Mouse (Mus musculus): ENCODE measurements around the gene Slit2.
A peak's percentile ranks its signal among the peaks of the same experiment; 100 is the strongest.

Slit2 gene

GRCm38 (mm10) chr5:48225500-48225899, 242.6 kb downstream of the Slit2 start:
- DNase-seq (ENCODE audit: low read depth, low spot score) = no peak

- DNase-seq (ENCODE audit: low read depth, low spot score) = no peak
Observed at GRCm38 (mm10) chr5:48230430-48231080, 247.6 kb downstream of the Slit2 start.

GRCm38 (mm10) chr5:48234728-48235127, 251.8 kb downstream of the Slit2 start:
- no peak for DNase-seq (ENCODE audit: low read depth, low spot score)

GRCm38 (mm10) chr5:48235270-48235669, 252.3 kb downstream of the Slit2 start:
- no peak for DNase-seq (ENCODE audit: low read depth, low spot score)

DNA sequence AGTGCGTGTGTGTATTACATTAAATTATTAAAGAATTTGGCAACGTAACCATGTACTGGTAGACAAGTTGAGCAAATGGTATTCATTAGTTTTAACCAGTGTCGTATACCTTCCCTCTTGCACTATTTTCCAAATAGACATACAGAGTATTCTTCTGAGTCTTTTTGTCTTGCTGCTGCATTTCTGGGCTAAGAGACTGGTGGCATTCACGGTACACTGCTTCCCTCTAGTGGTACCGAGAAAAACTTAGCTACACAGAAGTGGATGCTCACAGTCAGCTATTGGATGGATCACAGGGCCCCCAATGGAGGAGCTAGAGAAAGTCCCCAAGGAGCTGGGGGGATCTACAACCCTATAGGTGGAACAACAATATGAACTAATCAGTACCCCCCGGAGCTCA, 257.8 kb downstream of the Slit2 start:
- DNase-seq (ENCODE audit: low read depth, low spot score) = peak; percentile 46

DNA sequence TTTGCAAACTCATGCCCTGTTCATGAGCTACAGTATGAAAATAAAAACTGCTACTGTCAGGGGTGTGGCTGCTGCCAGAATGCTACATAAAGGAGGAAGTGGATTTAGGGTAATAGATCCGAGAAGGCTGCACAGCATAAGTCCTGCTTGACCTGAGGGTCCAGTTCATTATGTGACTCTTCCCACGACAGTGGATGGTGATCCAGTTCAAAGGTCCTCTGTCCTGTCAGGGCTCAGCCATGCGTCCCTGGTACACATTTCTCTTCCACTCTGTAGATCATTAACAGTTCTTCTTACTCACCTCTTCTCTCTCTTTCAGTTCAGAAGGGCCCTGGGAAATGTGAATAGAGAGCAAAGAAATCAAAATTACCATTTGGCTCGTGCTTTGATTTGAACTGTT, 265.4 kb downstream of the Slit2 start:
- DNase-seq (ENCODE audit: low read depth, low spot score) = no peak

DNA sequence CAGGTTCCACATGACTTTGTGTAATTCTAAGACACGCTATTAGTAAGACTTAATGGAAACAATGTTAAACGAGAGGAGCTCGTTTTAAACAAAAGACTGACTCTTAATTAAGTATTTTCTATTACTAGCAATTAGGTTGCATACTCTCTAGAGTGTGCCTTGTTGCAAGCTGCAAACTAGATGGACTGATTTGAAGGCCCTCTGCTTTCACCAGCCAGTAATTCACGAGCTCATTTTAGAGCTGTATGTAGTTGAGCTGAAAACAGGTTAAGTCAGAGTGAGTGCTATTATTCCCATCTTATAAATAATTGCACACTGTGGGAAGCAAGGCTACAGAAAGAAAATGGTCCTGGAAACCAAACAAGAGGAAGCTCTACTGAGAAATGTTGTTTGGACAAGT, 294.6 kb downstream of the Slit2 start:
- DNase-seq (ENCODE audit: low read depth, low spot score) = no peak

DNA sequence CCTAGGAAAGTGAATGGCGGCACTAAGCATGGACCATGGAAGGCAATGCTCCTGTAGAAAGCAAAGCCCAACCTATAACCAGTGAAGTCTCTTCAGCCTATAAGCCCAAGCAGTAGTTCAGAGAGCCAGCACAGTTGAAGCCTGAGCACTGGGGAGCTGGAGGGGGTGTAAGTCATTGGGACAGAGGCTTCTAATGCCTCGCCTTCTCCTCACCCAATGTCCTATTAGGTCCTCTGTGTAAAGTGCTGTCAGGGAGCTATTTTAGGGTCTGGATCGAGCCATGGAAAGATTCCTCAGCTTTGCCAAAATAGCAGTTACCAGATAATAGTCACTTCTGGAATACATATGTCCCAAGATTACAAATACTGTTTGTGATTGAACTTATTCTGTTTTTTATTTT, 318.2 kb downstream of the Slit2 start:
- no peak for DNase-seq (ENCODE audit: low read depth, low spot score)

DNA sequence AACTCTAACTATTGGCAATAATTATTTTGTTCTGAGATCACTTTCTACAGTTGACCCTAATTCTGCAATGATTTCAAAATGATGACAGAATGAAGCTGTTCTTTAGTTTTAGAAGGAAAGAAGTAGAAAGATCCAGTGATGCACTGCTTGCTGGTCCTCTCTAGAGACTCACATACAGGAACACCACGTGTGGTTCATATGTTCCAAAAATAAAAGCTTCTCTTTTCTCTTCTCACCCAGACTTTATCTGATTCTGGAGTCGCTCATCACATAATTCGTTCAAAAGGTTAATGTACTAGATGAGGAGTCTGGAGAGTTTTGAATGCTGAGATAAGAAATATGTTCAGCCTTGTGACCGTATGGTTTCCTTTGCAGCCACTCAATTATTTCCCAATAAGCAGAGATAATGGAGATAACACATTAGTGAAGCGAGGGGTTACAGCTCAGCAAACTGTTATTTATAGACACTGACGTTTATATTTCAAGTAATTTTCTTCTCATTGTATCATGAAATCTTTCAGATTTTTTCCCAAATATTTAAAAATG, 332.2 kb downstream of the Slit2 start:
- DNase-seq (ENCODE audit: low read depth, low spot score) = no peak

DNA sequence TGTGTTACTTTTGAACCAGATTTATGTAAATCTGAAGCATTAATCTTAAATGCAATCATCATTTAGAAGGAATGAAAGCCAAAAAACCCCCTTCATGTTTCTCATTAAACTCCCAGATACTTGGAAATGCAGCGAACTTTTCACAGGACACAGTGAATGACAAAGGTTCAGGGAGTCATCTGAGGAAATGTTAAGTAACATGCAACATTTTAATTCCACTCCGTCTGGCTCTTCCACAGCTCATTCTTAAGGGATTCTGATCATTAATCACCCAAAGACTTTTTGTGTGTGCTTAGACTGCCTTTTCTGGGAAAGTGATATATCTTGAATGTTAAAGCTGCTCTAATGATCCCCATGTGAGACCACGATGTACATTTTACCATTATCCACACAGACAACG, 337.7 kb downstream of the Slit2 start:
- no peak for DNase-seq (ENCODE audit: low read depth, low spot score)

DNA sequence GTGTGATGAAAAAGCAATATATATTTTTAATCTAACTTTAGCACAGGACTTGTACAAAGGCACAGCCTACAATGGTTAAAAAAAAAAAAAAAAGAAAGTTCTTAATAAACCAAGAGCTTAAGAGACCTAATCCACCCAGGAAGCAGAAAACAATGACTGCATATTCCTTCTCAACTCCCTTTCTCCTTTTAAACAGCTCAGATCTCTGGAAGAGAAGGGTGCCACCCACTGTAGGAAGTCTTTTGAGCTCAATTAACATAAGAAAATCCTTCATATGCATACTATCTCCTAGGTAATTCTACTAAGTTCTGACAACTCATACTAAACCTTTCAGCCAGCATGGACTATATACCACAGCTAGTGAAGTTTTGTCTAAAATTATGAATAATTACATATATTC, 343.3 kb downstream of the Slit2 start:
- DNase-seq (ENCODE audit: low read depth, low spot score) = no peak

DNA sequence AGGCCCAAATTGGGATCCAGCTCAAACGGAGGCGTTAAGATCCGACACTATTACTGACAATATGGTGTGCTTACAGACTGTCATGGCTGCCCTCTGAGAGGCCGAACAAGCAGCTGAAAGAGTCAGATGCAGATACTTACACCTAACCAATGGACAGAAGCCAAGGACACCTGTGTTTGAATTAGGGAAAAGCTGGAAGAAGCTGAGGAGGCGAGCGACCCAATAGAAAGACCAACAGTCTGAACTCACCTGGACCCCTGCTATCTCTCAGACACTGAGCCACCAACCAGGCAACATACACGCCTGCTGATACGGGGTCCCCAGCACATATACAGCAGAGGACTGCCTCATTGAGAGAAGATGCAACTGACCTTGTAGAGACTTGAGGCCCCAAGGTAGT, 344.7 kb downstream of the Slit2 start, which contains the start of gene 5730480H06Rik:
5730480H06Rik (plus strand) TSS at position 301 of the 400 bp plus-strand sequence.
- no peak for DNase-seq (ENCODE audit: low read depth, low spot score)

DNA sequence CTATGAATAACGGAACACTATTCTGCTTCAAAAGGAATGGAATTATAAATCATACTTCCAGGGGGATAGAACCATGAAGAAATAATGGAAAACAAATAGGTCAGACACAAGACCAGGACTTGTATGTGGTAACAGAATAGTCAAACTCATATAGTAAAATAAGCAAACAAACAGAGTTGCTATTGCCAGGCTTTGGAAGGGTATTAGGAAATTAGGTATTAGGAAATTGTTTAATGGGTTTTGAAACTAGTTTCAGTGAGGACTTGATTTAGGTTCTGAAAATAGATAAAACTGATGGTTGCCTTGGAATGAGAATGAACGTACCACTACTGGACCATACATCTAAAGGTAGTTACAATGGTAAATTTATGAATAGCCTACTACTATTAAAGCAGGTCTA, 346.8 kb downstream of the Slit2 start:
- DNase-seq (ENCODE audit: low read depth, low spot score) = no peak

- no peak for DNase-seq (ENCODE audit: low read depth, low spot score)
Observed at GRCm38 (mm10) chr5:48330817-48331216, 347.9 kb downstream of the Slit2 start.

- no peak for DNase-seq (ENCODE audit: low read depth, low spot score)
Observed at GRCm38 (mm10) chr5:48331441-48331840, 348.5 kb downstream of the Slit2 start.

- DNase-seq (ENCODE audit: low read depth, low spot score) = no peak
Observed at GRCm38 (mm10) chr5:48333407-48333806, 350.5 kb downstream of the Slit2 start.

DNA sequence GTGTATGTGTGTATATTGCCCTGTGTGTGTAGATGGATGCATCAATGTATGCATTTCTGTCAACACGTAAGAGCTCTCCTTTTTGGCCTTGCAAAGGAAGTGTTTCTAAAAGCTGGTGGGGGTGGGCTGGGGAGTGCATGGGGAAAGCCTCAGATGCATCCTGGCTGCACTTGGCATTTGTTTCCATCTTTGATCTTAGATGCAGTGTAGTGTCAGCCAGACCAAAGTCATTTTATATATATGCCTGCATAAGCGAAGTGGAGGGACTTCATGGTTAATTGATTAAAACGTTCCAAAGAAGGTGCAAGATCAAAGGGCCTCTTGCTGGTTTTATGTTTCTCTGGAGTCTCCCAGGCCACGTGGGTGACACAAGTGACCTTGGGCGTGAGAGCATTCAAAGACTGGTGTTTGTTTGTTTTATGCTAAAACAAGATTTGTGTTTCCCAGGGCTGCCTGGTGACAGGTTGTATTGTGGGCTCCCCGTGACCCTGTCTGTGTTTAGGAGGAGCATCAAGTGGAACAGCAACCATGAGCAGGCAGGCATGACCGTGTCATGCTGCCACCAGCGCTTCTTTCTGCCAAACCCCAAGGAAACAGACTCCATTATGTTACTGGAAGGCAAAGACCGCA, 351.1 kb downstream of the Slit2 start:
- DNase-seq (ENCODE audit: low read depth, low spot score) = no peak

- no peak for DNase-seq (ENCODE audit: low read depth, low spot score)
Observed at GRCm38 (mm10) chr5:48340808-48341433, 358.0 kb downstream of the Slit2 start.

DNA sequence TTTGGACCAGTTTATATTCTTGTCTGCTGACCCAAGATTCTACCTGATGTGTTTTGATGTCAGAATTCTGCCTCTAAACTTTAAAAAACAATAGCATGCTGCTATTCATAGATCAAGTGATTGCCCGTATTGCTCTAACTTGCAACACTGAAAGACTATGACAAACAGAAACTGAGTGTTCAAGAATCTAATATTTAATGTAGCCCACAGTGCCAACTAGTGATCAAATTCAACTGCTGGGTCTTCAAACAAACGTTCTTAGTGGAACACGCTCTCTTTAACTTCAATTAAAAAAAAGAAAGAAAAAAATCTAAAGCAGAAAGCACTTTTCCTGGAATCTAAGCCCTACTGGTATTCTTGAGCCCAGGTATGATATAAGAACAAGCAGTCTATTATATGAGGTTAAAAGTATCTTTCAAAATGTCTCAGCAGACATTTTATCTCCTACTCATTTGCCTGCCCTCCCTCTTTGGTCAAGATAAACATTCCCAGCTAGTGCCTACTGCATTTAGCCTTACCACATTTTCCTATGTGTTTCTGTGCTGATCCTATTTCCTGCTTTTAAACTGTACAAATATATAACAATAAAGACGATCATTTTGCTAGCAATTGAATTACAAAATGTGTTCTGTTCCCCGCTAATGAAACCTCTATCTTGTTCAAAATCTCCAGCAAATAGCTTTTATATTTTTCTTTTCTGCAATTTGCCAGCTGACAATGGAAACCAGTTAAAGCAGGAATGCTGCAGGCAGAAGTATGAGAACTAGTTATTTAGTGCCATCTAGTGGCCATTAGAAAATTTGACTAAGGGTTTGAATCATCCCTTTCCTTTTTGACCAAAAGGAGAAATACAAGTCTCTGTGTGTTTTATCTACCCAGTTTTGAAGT, 362.4 kb downstream of the Slit2 start:
- DNase-seq (ENCODE audit: low read depth, low spot score) = peak; percentile 14

DNA sequence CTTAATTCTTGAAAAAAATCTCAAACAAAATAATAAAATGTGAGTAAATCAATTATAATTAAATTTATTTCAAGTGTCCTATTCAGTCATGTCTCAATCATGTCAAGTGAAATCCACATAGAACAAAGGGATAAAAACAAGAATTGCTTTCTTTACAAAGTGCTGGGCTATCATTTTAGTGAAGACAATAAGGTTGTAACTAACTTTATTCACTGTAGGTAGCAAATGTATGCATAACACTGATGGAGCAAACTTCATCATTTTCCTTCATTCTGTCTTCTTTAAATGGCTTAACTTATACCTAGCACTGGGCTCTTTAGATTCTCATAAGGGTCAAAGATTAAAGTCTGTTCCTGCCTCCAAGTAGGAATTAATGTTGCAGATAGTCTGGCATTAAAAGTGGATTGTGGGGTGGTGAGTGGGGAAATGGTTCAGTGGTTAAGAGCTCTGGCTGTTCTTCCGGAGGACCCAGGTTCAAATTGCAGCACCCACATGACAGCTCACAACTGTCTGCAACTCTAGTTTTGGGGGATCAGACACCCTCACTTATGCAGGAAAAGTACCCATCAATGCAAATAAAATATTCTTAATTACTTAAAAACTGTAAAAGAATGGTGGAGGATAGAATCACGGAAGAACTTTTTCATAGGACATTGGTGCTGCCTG, 363.2 kb downstream of the Slit2 start:
- DNase-seq (ENCODE audit: low read depth, low spot score) = no peak

DNA sequence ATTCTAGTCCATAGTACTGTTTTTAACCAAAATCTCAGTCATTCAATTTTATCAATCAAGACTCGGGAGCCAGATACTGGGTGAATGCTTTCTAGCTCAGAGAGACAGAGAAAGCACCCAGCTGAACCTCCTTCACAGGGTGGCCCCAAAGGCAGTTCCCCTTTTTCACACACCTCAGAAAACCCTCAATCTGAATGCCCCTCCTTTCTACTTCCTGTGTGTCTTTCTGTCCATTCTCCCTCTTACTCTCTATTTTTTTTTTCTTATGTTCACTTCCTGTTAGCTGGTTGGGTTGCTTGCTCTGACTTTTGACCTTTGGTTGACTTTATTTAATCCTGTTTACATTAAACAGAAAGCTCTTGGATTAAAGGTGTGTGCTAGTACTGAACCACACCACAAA, 366.4 kb downstream of the Slit2 start:
- DNase-seq (ENCODE audit: low read depth, low spot score) = no peak
